Mouse (Mus musculus) hindbrain, embryonic 12.5 days (tissue): ENCODE results near the gene Sort1. TPM values are rescaled to one million over a fixed set of nuclear protein-coding genes. Genes with fewer than 3 reads are reported as not detected.

Experiments used
- ATAC-seq: fragments of 200-750 bp; cut with Nextera tagmentation; 2 replicates; pipeline ENCODE4 v1.8.0; 2017; ENCODE audit warnings: moderate TSS enrichment; ENCODE audit not compliant: low FRiP score
- H3K27ac ChIP-seq: fragments of 300-500 bp; sonication (generic); 2 replicates; pipeline ENCODE4 v1.5.1; 2016; ENCODE audit warnings: mild to moderate bottlenecking
- H3K27me3 ChIP-seq: fragments of 300-500 bp; sonication (generic); 2 replicates; pipeline ENCODE4 v1.6.1; 2016; ENCODE audit warnings: mild to moderate bottlenecking
- H3K36me3 ChIP-seq: fragments of 300-500 bp; sonication (generic); 2 replicates; pipeline ENCODE4 v1.6.1; 2016; ENCODE audit warnings: mild to moderate bottlenecking
- H3K4me1 ChIP-seq: fragments of 300-500 bp; sonication (generic); 2 replicates; pipeline ENCODE4 v1.6.1; 2016
- H3K4me2 ChIP-seq: fragments of 300-500 bp; sonication (generic); replicated peaks from 2 replicates; pipeline ENCODE4 v1.6.1; 2016; ENCODE audit warnings: mild to moderate bottlenecking
- H3K4me3 ChIP-seq: fragments of 300-500 bp; sonication (generic); 2 replicates; pipeline ENCODE4 v1.5.1; 2016; ENCODE audit warnings: mild to moderate bottlenecking
- H3K9ac ChIP-seq: fragments of 300-500 bp; sonication (generic); 2 replicates; pipeline ENCODE4 v1.6.1; 2016; ENCODE audit warnings: mild to moderate bottlenecking, moderate library complexity
- H3K9me3 ChIP-seq: fragments of 300-500 bp; sonication (generic); replicated peaks from 2 replicates; pipeline ENCODE4 v1.6.1; 2016; ENCODE audit warnings: mild to moderate bottlenecking
- WGBS: fragments of 180-500 bp; shearing (Covaris S2); methylation state at CpG from one replicate; pipeline ENCODE4 v1.1.7; 2016; 5-methylcytosine and 5-hydroxymethylcytosine counted together
- polyA plus RNA-seq: library from polyadenylated mRNA; unstranded; fragments of >200 nt; fragmentation: Nextera tagmentation; extraction: Ambion mirVana; gene quantifications from 2 replicates; pipeline ENCODE4 v1.2.1, GENCODE M21; 2016

Sort1 gene
- polyA plus RNA-seq, 1 experiment from 2014 or later = 35.0 TPM

DNA sequence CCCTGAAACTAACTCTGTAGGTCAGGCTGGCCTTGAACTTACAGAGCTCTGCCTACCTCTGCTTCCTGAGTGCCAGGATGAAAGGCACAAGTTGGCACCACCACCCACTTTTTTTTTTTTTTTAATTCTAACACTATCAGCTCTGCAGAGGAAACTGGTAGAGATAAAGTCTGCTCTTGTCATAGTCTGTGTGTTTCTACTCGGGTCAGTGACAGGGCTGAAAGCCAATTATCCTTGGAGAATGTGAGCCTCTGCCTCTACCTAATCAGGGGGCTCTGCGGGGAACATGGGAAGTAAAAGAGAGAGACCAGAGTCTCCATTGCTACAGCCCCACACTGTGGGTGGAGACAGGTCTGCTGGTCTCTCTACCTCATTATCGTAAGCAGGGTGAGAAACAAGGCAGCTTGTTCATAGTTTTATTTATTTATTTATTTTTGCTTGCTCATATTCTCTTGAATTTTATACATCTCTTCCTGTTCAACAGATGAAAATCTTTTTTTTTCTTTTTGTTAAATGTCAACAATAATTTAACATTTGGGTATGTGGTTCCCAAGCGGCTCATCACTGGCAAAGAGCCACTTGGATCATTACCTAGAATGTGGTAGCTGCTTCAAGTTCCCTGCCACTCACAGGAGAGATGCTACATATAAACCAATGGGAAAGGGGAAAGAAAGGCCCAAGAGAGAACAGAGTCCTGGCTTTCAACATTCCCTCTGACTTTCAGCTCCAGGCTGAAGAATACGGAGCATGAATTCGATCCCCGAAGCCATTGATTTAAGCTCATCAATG is 95.2 kb downstream of the Sort1 start:
- H3K4me1 ChIP-seq = peaks cover 18% of the 10 kb centered on the region
- WGBS = 83% methylated on average over 7 of the region's 7 CpGs
- no peak for ATAC-seq

GRCm38 (mm10) chr3:108380695-108381094 is 96.8 kb downstream of the Sort1 start:
- Histone ChIP-seq H3K4me2 (no peak overlapping the region), H3K9ac (no peak overlapping the region), H3K4me3 (no peak overlapping the region), H3K4me1 (peaks cover 30% of the 10 kb centered on the region), H3K9me3 (no peaks in the 10 kb centered on the region), H3K27ac (no peak overlapping the region), H3K36me3 (no peaks in the 10 kb centered on the region), H3K27me3 (no peaks in the 10 kb centered on the region)
- ATAC-seq = no peak
- WGBS = 83% methylated on average over 6 of the region's 6 CpGs

More for the DNA sequence above, 95.2 kb downstream of the Sort1 start:
- Histone ChIP-seq H3K27ac (no peak overlapping the region), H3K9me3 (no peaks in the 10 kb centered on the region), H3K4me2 (no peak overlapping the region), H3K4me3 (no peak overlapping the region), H3K9ac (no peak overlapping the region), H3K27me3 (no peaks in the 10 kb centered on the region), H3K36me3 (no peaks in the 10 kb centered on the region)

DNA sequence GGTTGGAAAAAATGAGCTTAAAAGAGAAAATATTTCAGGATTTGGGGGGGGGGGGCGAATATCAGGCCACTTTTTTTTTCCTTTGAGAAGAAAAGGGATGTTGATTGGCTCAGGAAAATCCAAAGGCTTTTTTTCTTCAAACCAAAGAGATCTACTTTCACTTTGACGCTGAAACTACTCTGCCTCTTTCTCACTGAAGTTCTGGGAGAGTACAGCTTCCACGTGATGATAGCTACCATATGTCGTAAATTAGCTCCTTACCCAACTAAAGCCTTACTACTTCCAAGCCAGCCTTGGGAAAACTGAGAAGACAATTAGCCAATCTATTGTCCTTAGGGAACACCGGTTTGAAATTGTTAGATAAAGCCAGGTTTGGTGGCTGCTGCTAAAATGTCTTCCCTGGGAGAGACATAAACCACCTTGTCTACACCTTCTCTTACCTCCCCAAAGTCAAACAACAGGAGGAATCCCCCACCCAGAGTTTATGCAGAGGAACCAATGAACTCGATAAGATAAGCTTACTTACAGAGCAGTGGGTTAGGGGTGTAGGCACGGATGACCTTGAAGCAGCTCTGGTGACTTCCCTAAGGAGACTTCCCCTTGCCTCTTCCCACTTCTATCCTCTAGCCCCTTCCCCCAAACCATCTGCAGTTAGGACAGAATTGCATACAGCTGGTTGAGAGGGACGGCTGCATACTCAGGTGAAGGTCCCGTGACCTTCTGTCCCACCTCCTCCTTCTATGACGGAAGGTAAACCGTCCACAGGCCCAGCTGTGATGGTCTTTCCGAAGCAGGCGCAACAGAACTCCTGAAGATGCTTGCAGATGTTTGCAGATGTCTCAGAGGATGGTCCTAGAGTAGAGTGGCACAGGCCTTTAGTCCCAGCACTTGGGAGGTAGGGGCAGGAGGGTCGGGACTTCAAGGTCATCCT is 98.3 kb downstream of the Sort1 start:
- WGBS = 75% methylated on average over 14 of the region's 14 CpGs
- Histone ChIP-seq H3K4me2 (peak overlapping the region; percentile 67), H3K4me3 (no peak overlapping the region), H3K27ac (no peak overlapping the region), H3K27me3 (no peaks in the 10 kb centered on the region), H3K9me3 (no peaks in the 10 kb centered on the region), H3K36me3 (peaks cover 7% of the 10 kb centered on the region; the same call in 1 of the 2 replicates), H3K9ac (no peak overlapping the region), H3K4me1 (peaks cover 30% of the 10 kb centered on the region)
- no peak for ATAC-seq

- H3K4me3 ChIP-seq = peak within 1 kb of the TSS; percentile 60
- WGBS = 1% methylated on average over 44 of the region's 44 CpGs
- ATAC-seq = peak; percentile 93
- no peaks in the 10 kb centered on the region for H3K27me3 ChIP-seq
- H3K4me1 ChIP-seq = peaks cover 31% of the 10 kb centered on the region
- H3K36me3 ChIP-seq = peaks cover 8% of the 10 kb centered on the region; the same call in 1 of the 2 replicates
- peak within 1 kb of the TSS; percentile 49 for H3K27ac ChIP-seq
- H3K9ac ChIP-seq = peak within 1 kb of the TSS; percentile 59
- no peaks in the 10 kb centered on the region for H3K9me3 ChIP-seq
- peak within 1 kb of the TSS; percentile 67 for H3K4me2 ChIP-seq
These were observed 99.8 kb downstream of the Sort1 start, which contains the start of gene Psrc1 for GRCm38 (mm10) chr3:108383485-108384354. Gene Psrc1 (plus strand): TSS chr3:108383839.

DNA sequence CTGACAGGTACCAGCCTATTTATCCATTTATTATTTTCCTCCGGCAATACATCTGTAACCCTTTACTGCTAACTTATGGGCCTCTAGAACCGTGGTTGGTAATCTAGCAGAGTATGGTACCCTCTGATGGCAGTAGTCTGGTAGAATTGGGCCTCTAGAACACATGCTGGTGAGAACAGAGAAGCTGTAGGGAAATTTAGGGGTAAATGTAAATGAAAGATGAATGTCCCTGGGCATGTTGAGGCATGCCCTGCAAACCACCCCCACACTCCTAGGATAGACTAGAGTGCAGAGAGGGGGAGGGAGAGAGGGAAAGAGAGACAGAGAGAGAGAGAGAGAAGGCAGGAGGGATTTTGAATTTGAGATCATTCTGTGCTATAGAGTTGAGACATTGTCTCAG is 100.5 kb downstream of the Sort1 start:
- Histone ChIP-seq H3K27me3 (no peaks in the 10 kb centered on the region), H3K27ac (no peak overlapping the region), H3K9me3 (no peaks in the 10 kb centered on the region), H3K4me3 (peak overlapping the region; percentile 60), H3K36me3 (peaks cover 8% of the 10 kb centered on the region; the same call in 1 of the 2 replicates), H3K4me2 (peak overlapping the region; percentile 67), H3K4me1 (peaks cover 34% of the 10 kb centered on the region), H3K9ac (peak overlapping the region; percentile 59)
- WGBS = 48% methylated on average over 2 of the region's 2 CpGs
- no peak for ATAC-seq

GRCm38 (mm10) chr3:108386186-108386585 is 102.3 kb downstream of the Sort1 start:
- no peaks in the 10 kb centered on the region for H3K9me3 ChIP-seq
- no peak for ATAC-seq
- peaks cover 8% of the 10 kb centered on the region; the same call in 1 of the 2 replicates for H3K36me3 ChIP-seq
- no peak overlapping the region for H3K4me2 ChIP-seq
- WGBS = 89% methylated on average over 10 of the region's 10 CpGs
- no peak overlapping the region for H3K4me3 ChIP-seq
- peaks cover 34% of the 10 kb centered on the region for H3K4me1 ChIP-seq
- no peaks in the 10 kb centered on the region for H3K27me3 ChIP-seq
- no peak overlapping the region for H3K27ac ChIP-seq
- no peak overlapping the region for H3K9ac ChIP-seq

DNA sequence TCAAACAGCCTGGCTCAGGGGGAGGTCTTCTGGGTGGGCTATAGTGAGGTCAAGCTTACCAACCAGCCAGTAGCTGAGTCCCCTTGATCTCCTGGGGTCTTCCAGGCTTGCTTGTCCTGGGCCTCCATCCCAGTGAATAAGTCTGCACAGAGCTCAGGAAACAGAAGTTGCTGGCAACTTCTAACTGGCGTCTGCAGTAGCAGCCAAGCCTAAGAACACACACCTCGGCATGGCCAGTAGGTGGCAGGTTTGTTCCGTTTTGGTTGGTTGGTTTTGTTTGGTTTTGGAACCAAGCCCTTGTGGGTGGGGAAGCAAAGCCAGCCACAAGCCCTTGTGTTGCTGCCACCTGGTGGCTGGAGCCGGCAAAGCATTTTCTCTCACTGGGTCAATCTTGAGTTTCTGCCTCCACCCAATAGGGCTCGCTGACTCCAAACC is 105.2 kb downstream of the Sort1 start:
- H3K4me3 ChIP-seq = no peak overlapping the region
- no peaks in the 10 kb centered on the region for H3K9me3 ChIP-seq
- H3K9ac ChIP-seq = no peak overlapping the region
- H3K36me3 ChIP-seq = peaks cover 35% of the 10 kb centered on the region
- H3K27ac ChIP-seq = peak overlapping the region; percentile 50; the same call in 1 of the 2 replicates
- ATAC-seq = peak; percentile 67
- no peak overlapping the region for H3K4me2 ChIP-seq
- WGBS = under 1% methylated on average over 5 of the region's 5 CpGs
- peaks cover 34% of the 10 kb centered on the region for H3K4me1 ChIP-seq
- H3K27me3 ChIP-seq = no peaks in the 10 kb centered on the region

DNA sequence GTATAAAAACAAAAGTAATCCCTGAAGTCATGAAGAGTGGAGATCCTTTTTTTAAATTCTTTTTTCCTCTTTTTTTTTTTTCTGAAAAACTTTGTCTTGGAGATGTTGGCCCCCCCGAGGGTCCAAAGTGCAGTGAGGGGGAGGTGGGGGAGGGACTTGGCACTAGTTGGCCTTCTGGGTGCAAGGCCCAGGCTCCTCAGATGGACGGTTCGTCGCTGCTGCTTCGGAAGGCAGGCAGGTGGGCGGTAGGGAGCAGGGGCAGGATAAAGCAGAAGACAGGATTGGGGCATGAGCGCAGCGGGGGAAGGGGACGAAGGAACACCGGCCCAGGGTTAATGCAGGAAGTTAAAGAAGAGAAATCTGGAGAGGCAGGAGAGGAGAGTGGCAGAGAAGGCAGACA is 108.4 kb downstream of the Sort1 start:
- WGBS = 20% methylated on average over 10 of the region's 10 CpGs
- no peaks in the 10 kb centered on the region for H3K9me3 ChIP-seq
- H3K4me2 ChIP-seq = no peak overlapping the region
- no peak overlapping the region for H3K27ac ChIP-seq
- H3K4me3 ChIP-seq = no peak overlapping the region
- no peak for ATAC-seq
- peaks cover 59% of the 10 kb centered on the region for H3K36me3 ChIP-seq
- no peak overlapping the region for H3K9ac ChIP-seq
- peaks cover 34% of the 10 kb centered on the region for H3K4me1 ChIP-seq
- H3K27me3 ChIP-seq = no peaks in the 10 kb centered on the region

GRCm38 (mm10) chr3:108392793-108393192 is 108.9 kb downstream of the Sort1 start:
- H3K27me3 ChIP-seq = no peaks in the 10 kb centered on the region
- no peak for ATAC-seq
- H3K4me3 ChIP-seq = no peak overlapping the region
- H3K9me3 ChIP-seq = no peaks in the 10 kb centered on the region
- WGBS = 37% methylated on average over 15 of the region's 15 CpGs
- no peak overlapping the region for H3K27ac ChIP-seq
- H3K36me3 ChIP-seq = peaks cover 64% of the 10 kb centered on the region
- peaks cover 34% of the 10 kb centered on the region for H3K4me1 ChIP-seq
- H3K9ac ChIP-seq = no peak overlapping the region
- no peak overlapping the region for H3K4me2 ChIP-seq

DNA sequence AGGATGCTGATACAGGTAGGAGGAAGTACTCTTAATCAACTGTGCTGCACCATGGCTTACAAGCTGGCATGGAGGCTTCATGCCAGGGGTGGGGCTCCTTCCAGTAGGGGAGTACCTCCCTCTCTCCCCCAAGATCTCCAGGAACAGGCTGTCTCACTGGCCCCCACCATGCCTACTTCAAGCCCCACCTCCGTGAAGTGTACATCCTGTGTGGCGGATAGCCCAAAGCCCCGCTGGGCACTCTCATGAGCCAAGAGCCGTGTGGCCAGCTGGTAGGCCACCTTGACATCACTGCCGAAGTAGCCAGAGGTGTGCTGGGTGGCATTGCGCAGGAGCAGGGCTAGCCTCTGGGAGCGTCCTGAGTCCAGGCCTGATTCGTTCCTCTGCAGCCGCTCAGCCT is 114.4 kb downstream of the Sort1 start:
- no peak for ATAC-seq
- H3K4me1 ChIP-seq = peaks cover 28% of the 10 kb centered on the region
- H3K27ac ChIP-seq = no peak overlapping the region
- H3K27me3 ChIP-seq = no peaks in the 10 kb centered on the region
- 92% methylated on average over 9 of the region's 9 CpGs for WGBS
- no peak overlapping the region for H3K9ac ChIP-seq
- H3K9me3 ChIP-seq = no peaks in the 10 kb centered on the region
- H3K4me3 ChIP-seq = no peak overlapping the region
- H3K4me2 ChIP-seq = no peak overlapping the region
- peaks cover 98% of the 10 kb centered on the region for H3K36me3 ChIP-seq

DNA sequence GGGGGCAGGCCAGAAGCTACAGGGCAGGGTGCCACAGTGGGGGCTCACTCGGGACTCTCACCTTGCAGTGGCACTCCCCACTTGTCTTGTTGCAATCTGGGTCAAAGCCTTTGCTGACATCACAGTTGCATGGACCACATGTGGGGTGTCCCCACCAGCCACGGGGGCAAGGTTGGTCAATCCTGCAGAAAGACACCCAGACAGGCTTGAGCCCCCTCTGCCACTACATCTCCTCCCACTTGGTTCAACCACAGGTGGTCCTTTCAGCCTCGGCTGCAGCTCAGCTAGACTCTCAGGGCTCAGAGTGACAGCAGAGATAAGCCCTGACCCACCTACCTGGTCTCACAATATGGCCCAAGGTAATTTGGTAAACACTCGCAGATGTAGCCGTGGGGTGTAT is 116.6 kb downstream of the Sort1 start:
- H3K4me2 ChIP-seq = no peak overlapping the region
- no peak for ATAC-seq
- H3K27ac ChIP-seq = no peak overlapping the region
- no peak overlapping the region for H3K4me3 ChIP-seq
- H3K4me1 ChIP-seq = peaks cover 31% of the 10 kb centered on the region
- no peak overlapping the region for H3K9ac ChIP-seq
- no peaks in the 10 kb centered on the region for H3K27me3 ChIP-seq
- H3K9me3 ChIP-seq = no peaks in the 10 kb centered on the region
- peaks cover 96% of the 10 kb centered on the region for H3K36me3 ChIP-seq
- 81% methylated on average over 5 of the region's 5 CpGs for WGBS
